Mouse (Mus musculus) mouse trophoblast stem cell (cell line): ENCODE measurements around the gene Spc25.

Source experiments
- in situ Hi-C, 2 experiments: fragments of 300-500 bp; cut with MseI, MboI; formaldehyde crosslinking; loops; 2 replicates in 1 of 2; 3 replicates in 1 of 2; pipeline ENCODE4 v1.15.1; 2025

The Spc25 gene

DNA sequence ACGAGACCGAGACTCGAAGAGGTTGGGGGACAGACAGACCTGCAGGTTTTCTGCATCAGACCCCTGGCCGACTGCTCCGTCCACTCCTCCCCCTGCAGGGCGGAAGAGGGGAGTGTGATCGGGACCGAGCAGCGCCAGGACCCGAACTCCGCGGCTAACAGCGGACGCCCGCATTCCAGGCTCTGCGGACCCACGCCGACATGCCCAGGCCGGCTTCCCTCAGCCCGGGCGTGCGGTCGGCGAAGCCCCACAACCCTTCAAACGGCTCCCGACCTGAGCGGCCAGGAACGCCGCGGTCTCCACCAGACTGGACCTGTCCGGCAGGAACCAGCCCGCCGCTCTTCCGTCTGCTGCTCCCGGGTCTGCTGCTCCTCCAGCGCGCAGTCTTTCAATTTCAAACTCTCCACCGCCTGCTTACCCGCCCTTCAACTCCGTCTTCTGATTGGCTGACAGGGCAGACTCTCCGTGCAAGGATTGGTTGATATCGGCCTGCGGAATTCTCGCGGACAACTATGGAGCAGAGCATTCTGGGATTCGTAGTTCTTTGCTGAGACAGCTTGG, at the start of gene Spc25:
TSS of gene Spc25 (minus strand) at position 404 of the 561 bp plus-strand sequence.
- in situ Hi-C loops: no loop called here

DNA sequence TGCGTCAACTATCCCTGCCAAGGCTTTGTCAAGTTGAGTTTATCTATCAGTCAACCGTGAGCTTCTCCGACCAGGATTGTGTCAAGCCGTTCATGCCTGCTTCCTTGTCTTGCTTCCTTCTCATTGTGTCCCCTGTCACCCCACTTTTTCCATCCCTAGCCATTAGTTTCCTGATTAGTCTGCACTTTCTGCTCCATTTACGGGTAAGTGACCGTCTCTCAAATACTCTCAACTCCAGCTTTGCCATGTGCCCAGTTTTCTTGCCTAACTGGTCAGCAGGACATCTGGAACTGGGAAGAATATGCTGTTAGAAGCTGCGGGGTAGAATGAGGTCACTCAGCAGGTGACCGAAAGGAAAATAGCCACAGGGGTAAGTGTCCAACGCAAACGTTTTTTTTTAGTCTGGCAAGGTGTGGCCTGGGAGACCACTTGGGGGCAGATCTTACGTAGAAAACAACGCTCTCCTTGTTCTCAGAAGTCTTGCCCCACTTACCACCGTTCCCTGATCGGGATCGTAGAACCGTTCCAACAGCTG, 42.3 kb upstream of the Spc25 start:
- in situ Hi-C loops: no loop called here

DNA sequence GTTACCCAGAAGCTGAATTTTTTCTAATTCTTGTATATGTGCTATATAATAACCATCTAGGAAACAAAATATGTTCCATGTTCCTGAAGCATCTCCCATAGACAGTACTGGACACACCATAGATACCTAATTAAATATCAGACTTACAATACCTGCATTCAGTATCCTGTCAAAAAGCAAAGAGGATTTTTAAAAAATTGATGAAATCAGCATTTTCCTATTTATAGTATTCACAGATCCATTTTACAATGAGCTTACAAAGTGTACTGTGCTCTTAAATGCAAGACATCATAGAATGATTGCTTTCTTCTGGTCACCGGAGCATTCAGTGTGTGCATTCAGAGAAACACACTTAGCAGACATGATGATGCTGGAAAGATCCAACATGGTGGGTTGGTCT, 41.1 kb upstream of the Spc25 start:
- in situ Hi-C loops: no loop called here

DNA sequence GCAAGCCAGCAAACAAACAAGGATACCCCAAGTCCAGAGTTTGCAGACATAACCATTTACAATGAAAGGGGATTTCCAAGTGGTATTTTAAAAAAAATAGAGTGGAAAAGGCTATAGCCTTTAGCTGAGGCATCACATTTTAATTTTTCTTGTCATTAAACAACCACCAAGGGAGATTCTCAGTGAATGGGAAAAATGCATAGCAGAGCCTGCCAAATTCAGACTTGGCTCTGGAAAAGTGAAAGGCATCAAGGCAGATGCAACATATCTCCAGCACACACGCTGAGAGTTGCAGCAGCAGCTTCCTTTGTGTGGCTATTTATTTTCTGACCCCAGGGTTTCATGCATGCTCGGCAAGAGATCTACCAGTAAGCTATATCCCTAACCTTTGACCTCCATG, 38.9 kb upstream of the Spc25 start:
- in situ Hi-C loops: no loop called here

- in situ Hi-C loops: no loop called here
Measured at GRCm38 (mm10) chr2:69239315-69239714, 33.3 kb upstream of the Spc25 start.

DNA sequence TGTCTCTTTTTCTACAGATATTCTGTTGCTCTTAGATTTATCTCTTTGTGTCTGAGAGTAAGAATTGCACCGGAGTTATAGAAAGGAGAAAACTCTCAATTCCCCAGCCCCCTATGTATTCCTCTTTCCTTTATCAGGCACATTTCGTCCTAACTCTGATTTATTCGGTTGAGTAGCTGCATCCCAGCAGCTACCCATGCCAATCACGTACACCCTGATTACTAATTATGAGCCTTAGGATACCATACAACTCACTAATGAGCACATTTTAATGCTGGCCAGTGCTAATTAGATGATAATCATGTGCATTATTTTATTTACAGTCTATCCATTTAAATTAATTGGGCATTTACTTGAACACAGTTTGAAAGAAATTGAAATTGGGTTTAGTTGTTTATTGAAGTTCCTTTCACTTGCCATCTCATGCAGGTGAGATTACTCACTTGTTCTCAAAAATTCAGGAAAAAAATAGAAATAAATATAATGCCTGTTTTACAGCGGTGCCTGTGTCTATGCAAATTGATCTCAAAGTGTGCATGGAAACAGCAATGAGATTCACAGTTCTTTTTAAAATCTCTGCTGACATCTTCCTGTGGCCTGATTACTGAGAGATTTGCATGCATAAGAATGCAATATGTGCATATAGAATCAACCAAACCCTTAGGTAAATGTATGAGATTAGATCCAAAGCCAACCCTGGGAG, 29.1 kb upstream of the Spc25 start:
- in situ Hi-C loops: no loop called here

DNA sequence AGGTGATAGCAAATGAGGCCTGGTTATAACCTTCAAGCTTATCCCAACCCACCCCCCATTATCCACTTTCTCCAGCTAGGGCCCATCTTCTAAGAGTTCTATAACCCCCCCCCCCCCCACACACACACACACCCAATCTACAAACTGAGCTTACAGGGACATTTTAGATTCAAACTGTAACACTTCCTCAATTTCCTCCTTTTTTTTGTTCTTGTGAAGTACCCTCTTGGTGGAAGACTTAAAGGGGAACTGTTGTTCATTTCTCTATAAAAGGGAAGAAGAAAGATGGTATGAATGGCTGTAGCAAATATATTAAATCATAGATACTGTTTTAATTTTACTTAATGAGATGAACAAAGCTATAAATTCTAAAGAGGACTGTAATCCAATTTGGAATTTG, 26.1 kb upstream of the Spc25 start:
- in situ Hi-C loops: no loop called here

DNA sequence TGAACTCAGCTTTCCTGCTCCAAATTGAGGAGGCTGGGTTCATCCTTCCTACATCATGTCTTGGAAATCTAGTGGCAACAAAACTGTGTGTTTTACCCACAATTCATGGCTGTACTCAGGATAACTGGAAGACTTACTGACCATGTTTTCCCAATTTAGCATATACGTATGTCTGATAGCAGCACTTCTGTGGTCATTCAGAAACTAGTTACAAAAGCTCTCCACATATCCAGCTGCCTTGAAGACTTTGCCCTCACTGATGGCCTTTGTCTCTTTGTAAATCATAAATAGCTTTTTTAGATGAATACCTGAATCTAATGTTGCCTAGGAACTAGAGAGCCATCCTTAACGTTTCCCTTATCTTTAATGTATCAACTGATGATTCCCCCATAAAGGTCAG, 24.1 kb upstream of the Spc25 start:
- in situ Hi-C loops: no loop called here

- in situ Hi-C loops: no loop called here
Measured at GRCm38 (mm10) chr2:69228635-69229034, 22.6 kb upstream of the Spc25 start.

- in situ Hi-C loops: no loop called here
Measured at GRCm38 (mm10) chr2:69226876-69227275, 20.9 kb upstream of the Spc25 start.

DNA sequence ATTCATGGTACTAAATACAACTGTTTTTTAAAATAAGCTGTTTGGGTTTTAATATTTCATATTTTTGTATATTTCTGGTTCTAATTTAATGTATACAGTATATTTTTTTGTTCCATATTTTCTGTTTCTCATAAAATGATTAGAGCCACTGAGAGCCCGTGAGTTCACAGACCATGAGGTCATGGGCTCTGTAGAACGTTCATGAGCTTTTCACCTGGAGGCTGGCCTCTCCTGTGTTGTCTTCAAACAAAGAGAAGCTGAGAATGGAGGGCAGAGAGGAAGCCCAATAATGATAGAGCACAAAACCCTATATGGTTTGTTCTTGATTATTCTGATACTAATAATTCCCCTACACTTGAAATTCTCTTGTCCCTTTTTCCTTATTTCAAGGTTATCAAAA, 18.7 kb upstream of the Spc25 start:
- in situ Hi-C loops: no loop called here

DNA sequence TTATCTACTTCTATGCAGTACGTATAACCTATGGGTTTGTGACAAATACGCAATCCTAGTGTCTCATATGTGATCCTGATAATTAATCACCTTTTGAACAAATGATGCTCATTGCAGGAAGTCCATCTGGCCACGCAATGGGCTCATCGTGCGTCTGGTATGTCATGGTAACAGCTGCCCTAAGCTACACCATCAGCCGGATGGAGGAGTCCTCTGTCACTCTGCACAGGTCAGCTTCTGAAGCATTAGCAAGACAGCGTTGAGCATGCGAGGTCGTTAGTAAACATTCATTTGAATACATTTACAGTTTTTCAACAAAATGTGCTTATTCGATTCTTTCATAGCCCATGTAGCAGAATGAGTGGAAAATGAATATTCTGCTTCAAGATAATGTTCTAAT, 16.8 kb upstream of the Spc25 start:
- in situ Hi-C loops: no loop called here

DNA sequence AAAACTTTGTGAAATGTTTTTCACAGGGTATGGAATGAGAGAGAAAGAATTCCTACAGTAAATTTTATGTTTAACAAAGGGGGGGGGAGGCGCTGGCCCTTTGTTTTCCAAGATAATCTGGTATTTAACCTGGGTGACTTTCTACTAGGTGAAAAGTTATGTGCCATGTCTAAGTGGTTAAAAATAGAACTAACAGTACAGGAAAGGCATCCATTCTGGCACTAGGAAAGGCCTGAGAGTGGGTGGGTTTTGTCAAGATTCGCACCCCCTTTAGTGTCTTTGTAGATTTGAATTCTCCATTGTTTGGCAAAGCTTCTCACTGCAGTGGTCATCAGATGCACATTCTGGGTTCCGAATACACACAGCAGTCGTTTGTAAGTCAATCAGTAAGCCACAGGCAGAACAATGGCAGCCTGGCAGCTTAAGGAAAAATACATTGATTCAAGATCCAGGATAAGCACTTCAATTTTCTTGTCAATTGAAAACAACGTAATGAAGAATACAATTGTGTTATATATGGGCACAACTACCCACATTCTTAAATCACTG, 15.9 kb upstream of the Spc25 start:
- in situ Hi-C loops: no loop called here

GRCm38 (mm10) chr2:69215242-69215641, 9.2 kb upstream of the Spc25 start:
- in situ Hi-C loops: no loop called here

DNA sequence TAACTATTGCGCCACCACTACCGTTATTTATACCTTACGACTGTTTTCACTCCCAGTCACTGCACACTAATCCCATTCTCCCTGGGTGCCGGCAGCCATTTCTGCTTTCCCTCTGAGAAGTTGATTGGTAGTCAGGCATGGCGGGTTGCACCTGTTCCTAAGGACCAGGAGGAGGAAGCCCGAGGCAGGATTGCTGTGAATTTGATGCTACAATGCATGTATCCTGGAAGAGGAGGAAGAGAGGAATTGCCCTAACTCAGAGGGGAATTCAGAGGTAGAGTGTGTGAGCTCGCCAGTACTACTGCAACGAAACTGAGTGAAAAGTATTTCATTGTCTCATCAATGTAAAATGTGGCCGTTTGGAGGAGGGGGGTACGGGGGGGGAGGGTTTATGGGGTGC, 6.7 kb upstream of the Spc25 start:
- in situ Hi-C loops: no loop called here

DNA sequence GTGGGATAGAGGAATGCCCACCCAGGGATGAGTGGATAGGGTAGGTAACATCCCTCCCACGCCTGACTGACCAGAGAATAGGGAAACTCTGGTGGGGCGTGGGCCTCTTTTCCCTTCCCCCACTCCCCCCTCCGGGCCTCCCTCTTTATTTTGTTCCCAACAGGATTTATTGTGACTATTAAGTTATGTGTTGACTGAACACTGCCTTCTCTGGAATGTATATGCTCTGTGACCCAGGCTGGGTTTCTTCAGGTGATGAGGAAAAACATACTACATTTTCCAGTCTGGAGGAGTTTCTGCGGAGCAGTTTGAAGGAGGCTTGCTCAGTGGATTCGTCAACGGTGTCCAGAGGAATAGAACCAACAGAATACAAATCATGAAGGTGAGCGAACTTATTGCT, 4.8 kb upstream of the Spc25 start, which contains the start of gene G6pc2:
TSS of gene G6pc2 (plus strand) at position 301 of the 400 bp plus-strand sequence.
- in situ Hi-C loops: no loop called here

DNA sequence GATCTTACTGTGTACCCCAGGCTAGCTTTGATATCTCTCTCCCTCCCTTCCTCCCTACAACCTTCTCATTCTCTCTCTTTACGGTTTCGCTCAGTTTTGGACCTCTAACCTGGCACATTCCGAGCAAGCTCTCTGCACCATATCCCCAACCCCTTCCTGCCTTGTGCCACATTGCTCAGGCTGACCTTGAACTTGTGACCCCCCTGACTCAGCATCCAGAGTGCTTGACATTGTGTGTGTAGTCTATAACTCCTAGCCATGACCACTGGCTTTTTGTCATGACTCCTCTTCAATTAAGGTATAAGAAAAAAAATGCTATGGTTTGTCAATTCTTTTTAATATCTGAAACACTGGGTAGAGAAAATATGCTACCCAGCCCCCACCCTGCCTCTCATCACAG, 3.7 kb upstream of the Spc25 start:
- in situ Hi-C loops: no loop called here

DNA sequence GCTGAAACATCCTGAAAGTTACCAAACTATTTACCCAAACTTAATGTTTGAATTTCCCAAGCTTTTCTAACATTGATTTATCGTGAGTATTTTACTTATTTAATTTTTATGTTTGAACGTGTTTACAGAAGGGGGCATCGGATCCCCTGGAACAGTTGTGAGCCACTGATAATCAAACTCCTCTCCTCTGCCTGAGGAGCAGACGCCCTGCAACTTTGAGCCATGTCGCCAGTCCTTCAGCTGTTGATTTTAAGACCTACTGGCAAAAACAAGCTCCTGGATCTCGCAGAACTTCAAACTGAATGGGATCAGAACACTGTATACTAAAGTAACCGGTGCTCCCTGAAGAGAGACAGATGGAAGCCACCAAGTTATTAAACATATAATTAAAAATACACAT, 529 bp upstream of the Spc25 start:
- in situ Hi-C loops: no loop called here

- in situ Hi-C loops: no loop called here
Measured at GRCm38 (mm10) chr2:69205185-69205584, 809 bp downstream of the Spc25 start.

- in situ Hi-C loops: no loop called here
Measured at GRCm38 (mm10) chr2:69193555-69193954, 12.4 kb downstream of the Spc25 start.

DNA sequence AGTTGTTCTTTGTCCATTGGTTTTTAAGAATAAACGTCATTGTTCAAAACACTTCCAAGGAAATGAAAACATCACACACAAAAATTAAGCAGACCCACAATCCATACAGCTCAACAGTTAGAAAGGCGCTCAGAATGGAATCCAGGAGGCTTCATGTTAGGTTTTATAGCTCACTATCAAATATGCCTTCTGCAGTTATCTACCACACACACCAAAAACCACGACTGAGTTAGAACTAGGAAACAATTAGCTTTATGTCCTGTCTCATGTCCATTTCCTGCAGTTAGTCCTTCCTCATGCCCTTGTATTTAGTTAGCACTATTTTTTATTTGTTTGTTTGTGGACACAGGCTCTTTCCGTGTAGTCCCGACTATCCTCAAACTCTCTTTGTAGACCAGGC, 14.9 kb downstream of the Spc25 start:
- in situ Hi-C loops: no loop called here

DNA sequence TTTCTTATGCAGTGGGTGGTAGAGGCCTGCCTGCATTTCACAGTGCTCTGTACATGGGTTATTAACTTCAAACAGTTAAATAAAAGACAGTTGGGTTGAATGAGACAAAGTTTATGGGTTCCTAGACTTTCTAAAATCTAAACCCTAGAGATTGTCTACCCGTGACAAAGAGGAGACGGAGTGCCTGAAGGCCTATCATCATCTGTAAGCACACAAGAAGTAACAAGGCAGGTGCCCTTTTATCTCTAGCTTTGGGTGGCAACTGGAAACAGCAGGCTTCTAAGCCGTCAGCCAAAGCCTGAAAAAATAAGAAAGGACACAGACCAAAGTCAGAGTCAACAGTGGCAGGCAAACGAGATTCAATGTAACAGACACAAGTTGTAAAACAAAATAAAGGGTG, 16.8 kb downstream of the Spc25 start:
- in situ Hi-C loops: no loop called here

DNA sequence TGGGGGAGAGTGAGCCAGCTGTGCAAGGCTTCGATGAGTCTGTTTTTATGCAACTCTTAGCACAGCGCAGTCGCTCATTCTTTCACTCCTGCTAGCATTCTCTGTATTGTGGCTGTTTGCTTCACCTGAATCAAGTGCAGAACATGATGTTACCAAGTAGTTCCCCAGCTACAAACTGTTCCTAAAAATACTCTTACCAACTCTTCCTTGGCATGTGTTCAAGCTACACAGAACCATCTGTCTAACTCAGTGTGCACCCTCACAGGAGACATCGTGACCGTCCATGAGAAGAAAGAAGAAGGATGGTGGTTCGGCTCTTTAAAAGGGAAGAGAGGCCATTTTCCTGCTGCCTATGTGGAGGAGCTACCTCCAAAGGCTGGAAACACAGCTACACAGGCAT, 17.3 kb downstream of the Spc25 start:
- in situ Hi-C loops: no loop called here
